Mouse (Mus musculus) megakaryocyte, adult 5-6 weeks (primary cell): ENCODE results near the gene Hist1h1e. TPM values are rescaled to one million over a fixed set of nuclear protein-coding genes. Genes with fewer than 3 reads are reported as not detected.
"Not testable (repeated sequence)": the region's sequence is repeated elsewhere in the genome, so short reads cannot be mapped to it uniquely, and the experiment has no call there.

ENCODE experiments used
- ATAC-seq: 2 replicates; pipeline ENCODE4 v1.8.0; 2016; ENCODE audit warnings: mild to moderate bottlenecking, inconsistent platforms; ENCODE audit not compliant: poor library complexity, severe bottlenecking
- total RNA-seq, 2 experiments: library from RNA; stranded (forward) in 1 of 2; stranded (reverse) in 1 of 2; fragments of 153-499, 151-499 nt in 1 of 2; fragments of 221-1000, 200-1000 nt in 1 of 2; gene quantifications; 2 replicates each; pipeline versions ENCODE4 v1.2.3 to v1.2.4; 2015 to 2017

The Hist1h1e gene
- total RNA-seq, 2 experiments from 2014 or later, result 408 to 457 TPM

GRCm38 (mm10) chr13:23592614-23593013 is 29.7 kb downstream of the Hist1h1e start:
- no peak for ATAC-seq

DNA sequence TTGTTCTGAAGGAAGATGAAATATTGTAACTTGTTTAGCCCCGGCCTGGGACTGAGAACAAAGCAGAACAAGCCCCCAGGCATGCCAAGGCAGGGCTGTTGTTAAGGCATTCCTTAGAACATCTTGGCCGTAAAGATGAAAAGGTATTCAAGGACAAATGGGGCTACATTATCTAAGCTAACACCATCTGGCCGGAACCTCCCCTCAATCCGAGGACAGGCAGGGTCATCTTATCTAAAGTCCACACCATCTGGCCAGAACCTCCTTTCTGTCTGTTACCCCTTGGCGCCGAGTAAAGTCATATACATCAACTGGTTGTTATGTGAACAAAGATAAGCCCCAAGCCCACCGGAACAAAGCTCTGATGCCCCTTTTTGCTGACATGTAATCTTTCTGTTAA is 30.5 kb downstream of the Hist1h1e start:
- not testable (repeated sequence) for ATAC-seq

DNA sequence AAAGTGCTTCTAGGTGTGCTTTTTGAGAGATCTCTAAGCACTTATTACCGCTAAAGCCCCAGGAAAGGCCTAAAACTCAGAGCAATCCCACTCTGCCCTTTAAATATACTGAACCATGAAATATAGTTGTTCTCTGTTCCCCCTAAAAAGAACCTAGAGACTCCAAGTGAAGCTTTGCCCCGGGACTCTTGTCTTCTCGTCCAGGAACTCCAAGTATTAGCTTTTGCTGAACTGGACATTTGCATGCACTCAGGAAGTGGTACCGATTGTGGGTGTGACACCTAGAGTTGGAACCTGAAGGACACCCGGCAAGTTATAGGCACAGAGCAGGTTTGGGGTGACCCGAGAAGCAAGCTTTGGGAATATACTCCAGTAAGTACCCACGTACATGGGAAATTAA is 31.2 kb downstream of the Hist1h1e start:
- no peak for ATAC-seq

DNA sequence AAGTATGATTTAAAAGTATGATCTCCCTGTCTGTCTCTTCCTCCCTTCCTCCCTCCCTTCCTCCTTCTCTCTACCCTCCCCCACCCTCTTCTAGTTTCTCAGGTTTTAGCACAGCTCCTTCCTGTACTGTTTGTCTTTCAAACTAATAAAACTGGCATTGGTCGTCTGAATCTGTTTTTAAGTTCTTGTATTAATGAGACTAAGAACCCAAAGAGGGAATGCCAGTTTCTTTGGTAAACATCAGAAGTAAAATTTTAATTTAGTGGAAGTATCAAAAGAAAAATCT is 35.5 kb downstream of the Hist1h1e start:
- no peak for ATAC-seq

- no peak for ATAC-seq
Observed at GRCm38 (mm10) chr13:23586099-23586939, 36.0 kb downstream of the Hist1h1e start.

DNA sequence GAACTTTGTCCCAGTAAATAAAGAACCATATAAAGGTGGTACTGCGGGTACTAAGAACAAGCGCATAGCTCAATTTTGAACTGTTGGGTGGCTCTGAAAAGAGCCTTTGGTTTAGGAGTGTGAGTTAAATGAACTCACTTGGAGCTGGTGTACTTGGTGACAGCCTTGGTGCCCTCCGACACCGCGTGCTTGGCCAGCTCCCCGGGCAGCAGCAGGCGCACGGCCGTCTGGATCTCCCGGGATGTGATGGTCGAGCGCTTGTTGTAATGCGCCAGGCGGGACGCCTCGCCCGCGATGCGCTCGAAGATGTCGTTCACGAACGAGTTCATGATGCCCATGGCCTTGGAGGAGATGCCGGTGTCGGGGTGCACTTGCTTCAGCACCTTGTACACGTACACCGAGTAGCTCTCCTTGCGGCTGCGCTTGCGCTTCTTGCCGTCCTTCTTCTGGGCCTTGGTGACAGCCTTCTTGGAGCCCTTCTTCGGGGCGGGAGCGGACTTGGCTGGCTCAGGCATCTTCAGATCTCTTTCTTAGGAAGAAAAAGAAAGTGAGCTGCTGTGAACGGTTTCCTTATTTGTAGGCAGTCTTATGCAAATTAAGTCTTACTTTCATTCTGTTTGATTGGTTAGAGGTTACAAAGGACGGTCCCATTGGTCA is 36.8 kb downstream of the Hist1h1e start:
- peak; percentile 73 for ATAC-seq

- peak; percentile 36 for ATAC-seq
Observed at GRCm38 (mm10) chr13:23585029-23585441, 37.3 kb downstream of the Hist1h1e start.

- ATAC-seq, result no peak
Observed at GRCm38 (mm10) chr13:23584331-23584730, 38.0 kb downstream of the Hist1h1e start.

DNA sequence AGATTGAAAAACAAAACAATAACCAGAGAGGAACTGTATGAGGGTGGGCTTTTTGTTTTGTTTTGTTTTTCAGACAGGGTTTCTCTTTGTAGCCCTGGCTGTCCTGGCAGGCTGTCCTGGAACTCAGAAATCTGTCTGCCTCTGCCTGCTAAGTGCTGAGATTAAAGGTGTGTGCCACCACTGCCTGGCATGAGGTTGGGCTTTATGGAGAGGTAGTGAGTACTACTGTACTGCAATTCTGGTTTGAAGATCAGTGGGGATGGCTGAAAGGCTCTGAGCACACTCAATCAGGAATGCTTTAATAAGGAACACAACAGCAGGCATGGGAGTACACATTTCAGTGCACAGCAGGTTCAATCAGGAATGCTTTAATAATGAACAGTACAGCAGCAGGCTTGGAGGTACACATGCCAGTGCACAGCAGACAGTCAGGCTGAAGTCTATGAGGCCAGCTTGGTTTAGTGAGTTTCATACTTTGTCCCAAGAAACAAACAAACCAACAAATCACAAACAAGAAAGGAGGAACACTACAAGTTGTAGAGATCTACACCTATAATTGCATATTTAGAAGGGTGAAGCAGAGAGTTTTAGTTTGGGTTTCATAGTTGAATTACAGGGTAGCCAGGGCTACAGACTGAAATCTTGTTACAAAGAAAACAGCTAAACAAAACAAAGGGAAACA is 38.8 kb downstream of the Hist1h1e start:
- ATAC-seq, result no peak

- no peak for ATAC-seq
Observed at GRCm38 (mm10) chr13:23582219-23583056, 39.9 kb downstream of the Hist1h1e start.

- ATAC-seq, result peak; percentile 72
Observed at GRCm38 (mm10) chr13:23581408-23582218, 40.7 kb downstream of the Hist1h1e start, which contains the start of gene Hist1h4d. Gene Hist1h4d (plus strand): TSS chr13:23581598.

- no peak for ATAC-seq
Observed at GRCm38 (mm10) chr13:23577835-23578234, 44.5 kb downstream of the Hist1h1e start.

- no peak for ATAC-seq
Observed at GRCm38 (mm10) chr13:23576906-23577639, 45.3 kb downstream of the Hist1h1e start.

GRCm38 (mm10) chr13:23576351-23576881 is 45.9 kb downstream of the Hist1h1e start:
- ATAC-seq, result no peak

DNA sequence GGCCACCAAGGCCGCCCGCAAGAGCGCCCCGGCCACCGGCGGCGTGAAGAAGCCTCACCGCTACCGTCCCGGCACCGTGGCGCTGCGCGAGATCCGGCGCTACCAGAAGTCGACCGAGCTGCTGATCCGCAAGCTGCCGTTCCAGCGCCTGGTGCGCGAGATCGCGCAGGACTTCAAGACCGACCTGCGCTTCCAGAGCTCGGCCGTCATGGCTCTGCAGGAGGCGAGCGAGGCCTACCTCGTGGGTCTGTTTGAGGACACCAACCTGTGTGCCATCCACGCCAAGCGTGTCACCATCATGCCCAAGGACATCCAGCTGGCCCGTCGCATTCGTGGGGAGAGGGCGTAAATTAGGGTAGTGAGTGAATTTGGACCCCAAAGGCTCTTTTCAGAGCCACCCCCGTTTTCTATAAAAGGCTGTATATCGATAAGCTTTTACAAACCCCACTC is 46.5 kb downstream of the Hist1h1e start:
- ATAC-seq, result not testable (repeated sequence)

GRCm38 (mm10) chr13:23575271-23575851 is 47.0 kb downstream of the Hist1h1e start, which contains the start of gene Hist1h3d:
Gene Hist1h3d (plus strand): TSS chr13:23575763.
- peak; percentile 39 for ATAC-seq

DNA sequence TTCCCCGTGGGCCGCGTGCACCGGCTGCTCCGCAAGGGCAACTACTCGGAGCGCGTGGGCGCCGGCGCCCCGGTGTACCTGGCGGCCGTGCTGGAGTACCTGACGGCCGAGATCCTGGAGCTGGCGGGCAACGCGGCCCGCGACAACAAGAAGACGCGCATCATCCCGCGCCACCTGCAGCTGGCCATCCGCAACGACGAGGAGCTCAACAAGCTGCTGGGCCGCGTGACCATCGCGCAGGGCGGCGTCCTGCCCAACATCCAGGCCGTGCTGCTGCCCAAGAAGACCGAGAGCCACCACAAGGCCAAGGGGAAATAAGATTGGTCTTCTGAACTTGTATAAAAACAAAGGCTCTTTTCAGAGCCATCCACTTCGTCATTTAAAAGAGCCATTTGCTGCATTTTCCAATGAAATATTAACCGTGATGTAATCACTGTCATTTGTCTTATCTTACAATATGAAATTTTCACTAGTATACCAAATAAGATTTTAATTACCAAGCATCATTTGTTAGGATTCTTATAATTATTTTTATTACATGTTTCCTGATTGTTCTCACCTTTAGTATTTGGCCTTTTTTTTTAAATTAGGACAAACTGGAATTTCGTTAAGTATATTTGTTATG is 47.7 kb downstream of the Hist1h1e start:
- ATAC-seq, result not testable (repeated sequence)
